Mouse (Mus musculus) Muller cell, postnatal 12 days (primary cell): Measurements from ENCODE around the gene Pold2.

Source experiments
- DNase-seq: peaks from one replicate; pipeline ENCODE4 v3.0.0-alpha.2; 2015; ENCODE audit errors: inconsistent ontology term

Gene Pold2

DNA sequence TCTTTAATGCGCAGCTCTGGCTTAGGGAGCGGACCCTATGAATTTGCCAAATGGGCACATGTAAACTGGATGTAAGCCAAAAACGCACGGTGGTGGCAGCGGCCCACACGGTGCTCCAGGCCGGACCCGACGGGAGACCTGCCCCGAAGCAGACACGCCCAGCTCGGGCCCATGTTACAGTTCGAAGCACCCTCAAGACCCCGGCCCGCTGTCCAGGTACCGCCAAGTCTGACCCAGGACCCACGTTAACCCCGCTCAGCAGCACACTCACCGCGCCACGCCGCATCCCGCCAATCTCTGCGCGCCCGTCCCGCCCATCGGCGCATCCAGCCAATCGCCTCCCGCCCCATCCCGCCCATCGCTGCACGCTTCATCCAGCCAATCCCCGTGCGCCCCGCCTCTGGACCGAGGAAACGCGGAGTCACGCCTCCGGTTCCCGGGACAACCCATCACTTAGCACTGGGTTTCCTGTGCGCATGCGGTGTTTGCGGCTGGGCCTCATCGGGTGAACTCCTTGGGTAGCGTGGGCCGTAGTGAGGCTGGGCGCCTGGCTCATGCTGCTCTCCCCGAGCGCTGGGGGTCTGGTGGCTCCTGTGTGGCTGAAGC lies at the start of gene Pold2:
Pold2 (minus strand) TSS at position 372 of the 606 bp plus-strand sequence.
- peak; percentile 99 for DNase-seq

DNA sequence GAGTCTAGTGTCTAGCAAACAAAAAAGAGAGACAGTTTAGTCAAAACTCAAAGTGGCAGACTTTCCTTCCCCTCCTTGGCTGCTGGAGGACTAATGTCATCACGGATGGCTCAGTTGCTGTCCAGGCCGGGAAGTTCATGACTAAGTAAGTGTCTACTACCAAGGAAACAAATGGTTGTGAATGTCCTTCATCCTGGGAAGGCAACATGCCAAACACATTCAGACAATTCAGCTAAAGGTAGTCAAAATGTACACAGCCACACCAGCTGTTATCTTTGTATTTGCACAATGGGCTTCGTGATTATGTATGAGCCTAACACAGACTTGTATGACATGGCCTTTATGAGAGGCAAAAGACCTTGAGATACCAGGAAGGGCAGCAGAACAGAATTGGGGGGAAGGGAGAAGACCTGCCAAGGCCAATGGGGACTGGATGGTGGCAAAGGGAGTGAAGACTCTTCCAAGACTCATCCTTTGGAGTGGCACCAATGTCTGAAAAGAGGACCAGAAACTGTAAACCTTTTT lies 48.7 kb upstream of the Pold2 start:
- no peak for DNase-seq

DNA sequence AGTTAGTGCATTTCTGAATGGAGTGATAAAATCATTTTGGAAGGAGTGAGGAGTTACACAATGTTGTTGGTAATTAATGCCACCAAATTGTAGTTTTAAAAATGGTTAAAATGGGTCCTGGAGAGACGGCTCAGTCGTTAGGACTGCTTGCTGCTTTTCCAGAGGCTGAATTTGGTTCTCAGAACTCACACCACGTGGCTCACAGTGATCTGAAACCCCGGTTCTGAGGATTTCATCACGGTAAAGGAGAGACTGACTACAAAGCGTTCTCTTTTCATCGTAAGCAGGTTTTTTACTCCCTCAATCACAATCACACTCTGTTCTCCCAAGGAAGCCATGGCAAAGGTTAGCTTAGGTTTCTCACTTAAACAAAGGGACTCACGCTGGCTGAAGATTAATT lies 46.6 kb upstream of the Pold2 start:
- no peak for DNase-seq

DNA sequence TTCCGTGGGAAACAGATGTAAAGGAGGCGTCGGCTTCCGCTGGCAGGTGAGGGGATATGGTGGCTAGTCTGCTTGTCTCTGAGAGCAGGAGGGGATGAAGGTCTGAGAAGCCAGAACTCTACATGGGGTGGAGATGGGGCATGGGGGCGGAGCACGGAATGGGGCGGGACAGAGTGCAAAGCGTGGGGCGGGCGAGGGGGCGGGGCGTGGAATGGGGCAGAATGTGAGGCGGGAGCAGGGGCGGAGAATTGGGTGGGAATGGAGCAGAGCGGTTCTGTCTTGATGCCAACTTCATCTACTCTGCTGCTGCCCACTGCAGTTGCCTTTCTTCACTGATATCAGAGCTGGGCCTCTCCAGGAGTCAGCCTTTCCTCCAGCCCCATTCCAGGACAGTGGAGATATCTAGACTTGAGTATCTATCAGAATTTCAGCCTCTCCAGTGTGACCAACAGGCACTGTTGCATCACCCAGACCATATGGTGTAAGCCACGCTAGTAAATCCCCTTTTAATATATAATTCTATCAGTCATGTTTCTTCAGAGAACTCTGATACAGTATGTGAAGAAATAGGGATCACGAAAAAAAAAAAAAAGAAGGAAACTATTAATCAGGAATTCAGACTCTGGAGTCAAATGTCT lies 42.4 kb upstream of the Pold2 start:
- DNase-seq: no peak

- no peak for DNase-seq
Observed at GRCm38 (mm10) chr11:5919606-5920005, 41.5 kb upstream of the Pold2 start.

DNA sequence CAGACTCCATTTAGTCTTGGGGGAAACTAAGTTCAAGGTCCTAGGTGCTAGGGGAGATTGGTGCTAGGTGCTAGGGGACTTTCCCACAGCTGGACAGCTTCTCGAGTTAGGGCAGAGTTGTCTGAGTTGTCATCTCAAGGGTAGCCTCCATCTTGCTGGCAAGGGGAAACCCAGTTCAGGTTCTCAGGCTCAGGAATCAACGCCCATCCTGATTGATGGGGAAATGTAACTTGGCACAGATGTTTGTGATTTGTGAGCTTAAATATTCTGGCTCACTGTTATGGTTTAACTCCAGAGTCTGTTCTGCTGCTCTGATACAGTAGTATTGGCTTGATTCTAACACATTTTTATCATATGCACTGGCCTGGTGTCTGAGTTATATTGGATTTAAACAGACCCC lies 40.0 kb upstream of the Pold2 start:
- DNase-seq: no peak

GRCm38 (mm10) chr11:5916178-5916548 lies 38.1 kb upstream of the Pold2 start:
- DNase-seq: no peak

DNA sequence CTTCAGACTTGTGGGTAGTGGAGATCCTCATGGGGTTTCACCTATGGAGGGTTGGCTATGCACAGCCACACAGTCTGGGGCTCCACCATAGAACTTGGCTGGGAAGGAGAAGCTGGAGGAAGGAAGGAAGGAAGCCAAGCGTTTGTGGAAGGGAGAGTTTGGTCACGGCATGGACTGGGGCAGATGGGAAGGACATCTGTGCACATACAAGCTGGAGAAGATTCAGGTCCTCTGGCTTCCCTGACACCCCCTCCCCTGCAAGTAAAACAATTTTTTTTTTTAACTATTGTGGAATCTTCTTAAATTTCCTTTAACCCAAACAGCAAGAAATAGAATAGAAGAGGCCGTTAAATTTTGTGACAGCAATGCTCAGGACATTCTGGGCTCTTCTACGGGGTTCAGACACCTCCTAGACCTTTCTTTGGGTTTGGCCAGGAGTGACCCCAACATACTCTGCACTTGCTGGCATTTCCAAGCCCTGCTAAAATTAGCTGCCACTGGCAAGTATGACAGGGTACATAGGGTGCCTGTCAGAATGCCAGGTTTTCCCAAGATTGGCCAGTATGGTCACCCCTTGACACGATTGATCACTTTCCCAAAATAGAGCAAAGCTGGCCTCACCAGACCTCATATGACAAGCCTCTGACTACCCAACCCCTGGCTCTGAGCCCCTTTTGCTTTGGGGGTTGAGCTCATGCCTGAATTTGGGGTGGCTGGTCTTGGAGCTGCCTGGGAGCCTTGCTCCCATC lies 37.5 kb upstream of the Pold2 start:
- DNase-seq: no peak

GRCm38 (mm10) chr11:5914940-5915339 lies 36.8 kb upstream of the Pold2 start:
- DNase-seq: no peak

- no peak for DNase-seq
Observed at GRCm38 (mm10) chr11:5913936-5914335, 35.8 kb upstream of the Pold2 start.

DNA sequence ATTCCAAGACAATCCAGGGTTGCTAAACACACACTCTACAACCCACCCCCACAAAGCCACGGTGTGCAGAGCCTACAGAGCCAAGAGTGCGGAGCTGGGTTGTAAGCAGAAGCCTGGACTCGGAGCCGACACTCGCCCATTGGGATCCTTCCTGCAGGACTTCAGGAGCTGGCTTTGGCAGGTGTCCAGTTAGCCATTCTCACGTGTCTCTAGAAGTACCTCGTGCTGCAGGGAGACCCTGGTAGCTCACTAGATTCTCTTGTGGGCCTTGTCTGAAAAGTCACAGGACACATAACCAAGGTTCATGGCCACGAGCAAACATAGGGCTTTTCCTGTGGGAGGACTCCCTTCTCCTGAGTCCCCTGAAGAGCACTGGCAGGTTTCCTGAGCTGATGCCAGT lies 35.2 kb upstream of the Pold2 start:
- no peak for DNase-seq

GRCm38 (mm10) chr11:5912635-5913034 lies 34.5 kb upstream of the Pold2 start:
- peak; percentile 73 for DNase-seq

DNA sequence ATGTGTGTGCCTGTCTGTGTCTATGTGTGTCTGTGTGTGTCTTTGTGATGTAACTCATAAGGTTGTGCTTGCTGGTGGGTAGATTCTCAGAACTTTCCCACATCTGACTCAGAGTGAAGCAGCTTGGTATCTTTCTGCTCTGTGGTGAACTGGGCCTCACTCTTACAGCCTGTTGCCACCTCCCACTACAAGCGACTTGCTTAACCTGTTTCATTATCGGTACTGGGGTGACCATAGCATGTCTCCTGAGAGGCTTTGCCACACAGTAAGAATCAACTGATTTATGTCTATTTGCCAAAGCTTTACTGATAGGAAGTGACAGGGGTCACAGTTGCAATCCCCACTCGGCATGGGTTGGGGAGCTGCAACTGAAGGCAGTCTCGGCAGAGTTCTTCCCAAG lies 30.6 kb upstream of the Pold2 start:
- DNase-seq: no peak

- DNase-seq: no peak
Observed at GRCm38 (mm10) chr11:5907096-5907495, 29.0 kb upstream of the Pold2 start.

GRCm38 (mm10) chr11:5905778-5906518 lies 27.9 kb upstream of the Pold2 start:
- DNase-seq: no peak

GRCm38 (mm10) chr11:5904871-5905270 lies 26.8 kb upstream of the Pold2 start:
- DNase-seq: no peak

GRCm38 (mm10) chr11:5904357-5904756 lies 26.3 kb upstream of the Pold2 start:
- DNase-seq: no peak

- DNase-seq: no peak
Observed at GRCm38 (mm10) chr11:5903844-5904243, 25.8 kb upstream of the Pold2 start.

GRCm38 (mm10) chr11:5902390-5902789 lies 24.3 kb upstream of the Pold2 start:
- DNase-seq: peak; percentile 44

GRCm38 (mm10) chr11:5901950-5902349 lies 23.9 kb upstream of the Pold2 start:
- peak; percentile 58 for DNase-seq

- DNase-seq: no peak
Observed at GRCm38 (mm10) chr11:5901320-5901719, 23.2 kb upstream of the Pold2 start.

GRCm38 (mm10) chr11:5899286-5899685 lies 21.2 kb upstream of the Pold2 start:
- DNase-seq: no peak
